15 mouse cellular contexts compared by ENCODE assay signal in genomic region chr4:125852545-125852944, GRCm38 (mm10).
A peak's percentile ranks its signal among the peaks of the same experiment; 100 is the strongest.
DNase-seq lines count a peak whose midpoint lies in the region; ATAC-seq and TF ChIP-seq lines count a peak whose summit lies in the region.
"Had no signal": no experiment of that assay in that cellular context is flagged by ENCODE, and none has a peak within 500 bp of the region (broad histone marks: within the 10 kb centered on the region; RNA-seq: fewer than 3 reads in every experiment).

No protein-coding gene starts in this region.

- H3K36me3 ChIP-seq in hindbrain, embryonic 16.5 days (ENCODE audit: control insufficient read depth, insufficient read depth, low read length) = no peaks in the 10 kb centered on the region
- no peaks in the 10 kb centered on the region for H3K36me3 ChIP-seq in hindbrain, embryonic 11.5 days (ENCODE audit: control insufficient read depth, insufficient read depth, low read length)
- no peaks in the 10 kb centered on the region for H3K36me3 ChIP-seq in intestine, postnatal 0 days (ENCODE audit: control insufficient read depth, insufficient read depth)

- H3K4me1 ChIP-seq in hindbrain, embryonic 16.5 days (ENCODE audit: control insufficient read depth, insufficient read depth, low read depth, low read length) = peaks cover 12% of the 10 kb centered on the region
- no peaks in the 10 kb centered on the region for H3K4me1 ChIP-seq in hindbrain, embryonic 11.5 days (replicated peaks; ENCODE audit: control insufficient read depth, insufficient read depth, low read length)
- no peaks in the 10 kb centered on the region for H3K4me1 ChIP-seq in intestine, postnatal 0 days (replicated peaks; ENCODE audit: control insufficient read depth, insufficient read depth, low read length)

- H3K9me3 ChIP-seq in hindbrain, embryonic 16.5 days (ENCODE audit: control insufficient read depth, low read length) = no peaks in the 10 kb centered on the region
- no peaks in the 10 kb centered on the region for H3K9me3 ChIP-seq in hindbrain, embryonic 11.5 days (ENCODE audit: control insufficient read depth, low read length)
- no peaks in the 10 kb centered on the region for H3K9me3 ChIP-seq in intestine, postnatal 0 days (ENCODE audit: control insufficient read depth)

- 68% methylated on average over 4 of the region's 4 CpGs for WGBS in hindbrain, embryonic 16.5 days
- 54% methylated on average over 4 of the region's 4 CpGs for WGBS in hindbrain, embryonic 11.5 days
- WGBS in intestine, postnatal 0 days = 61% methylated on average over 4 of the region's 4 CpGs

- peak; percentile 46; the same call in 1 of the 2 replicates for ATAC-seq in hindbrain, embryonic 16.5 days
- no peak for ATAC-seq in hindbrain, embryonic 11.5 days (ENCODE audit: low FRiP score)
- ATAC-seq in intestine, postnatal 0 days = no peak
- ATAC-seq: inflammation-experienced regulatory T-cells, adult 6 months had no signal

- DNase-seq in adrenal gland, adult 2 months = peak; percentile 34
- DNase-seq in adrenal gland, postnatal 25 days = no peak
- no peak for DNase-seq in hindbrain, embryonic 11.5 days (ENCODE audit: low spot score)
- peak; percentile 46 to 62 for DNase-seq in right cerebral cortex, postnatal 10 days (ENCODE audit: low spot score in 2 of 2)
- DNase-seq in right cerebral cortex, adult 2 months (ENCODE audit: low spot score in 2 of 2) = no peak
- no peak for DNase-seq in heart, adult 11 months
- DNase-seq: adrenal gland, postnatal 14 days; cerebellum, adult 11-12 months; gastrocnemius, postnatal 36 days; kidney, postnatal 25 days; lung, adult 18-20 months had no signal

- no peak overlapping the region for H3K4me3 ChIP-seq in hindbrain, embryonic 16.5 days (ENCODE audit: low read length)
- H3K4me3 ChIP-seq in hindbrain, embryonic 11.5 days (ENCODE audit: low read depth, low read length) = no peak overlapping the region
- no peak overlapping the region for H3K4me3 ChIP-seq in intestine, postnatal 0 days (ENCODE audit: low read depth, low read length)
- H3K4me3 ChIP-seq: erythroblast, embryonic 14.5 days had no signal

- no peak overlapping the region for H3K9ac ChIP-seq in hindbrain, embryonic 16.5 days (ENCODE audit: low read depth, low read length)
- no peak overlapping the region for H3K9ac ChIP-seq in hindbrain, embryonic 11.5 days (ENCODE audit: low read depth, low read length)
- no peak overlapping the region for H3K9ac ChIP-seq in intestine, postnatal 0 days (ENCODE audit: low read depth, low read length)

- H3K4me2 ChIP-seq in hindbrain, embryonic 16.5 days (ENCODE audit: low read length) = no peak overlapping the region
- H3K4me2 ChIP-seq in hindbrain, embryonic 11.5 days (replicated peaks; ENCODE audit: low read depth, low read length) = no peak overlapping the region
- no peak overlapping the region for H3K4me2 ChIP-seq in intestine, postnatal 0 days (replicated peaks; ENCODE audit: low read depth)

- TF ChIP-seq CTCF in intestine, postnatal 0 days (IDR thresholded peaks at IDR 0.05; ENCODE audit: low read depth) = no peak

- H3K27me3 ChIP-seq in hindbrain, embryonic 16.5 days (replicated peaks; ENCODE audit: control insufficient read depth, insufficient read depth, low read length) = no peaks in the 10 kb centered on the region
- no peaks in the 10 kb centered on the region for H3K27me3 ChIP-seq in hindbrain, embryonic 11.5 days (ENCODE audit: control insufficient read depth, insufficient read depth, low read length)
- H3K27me3 ChIP-seq in intestine, postnatal 0 days (replicated peaks; ENCODE audit: control insufficient read depth, insufficient read depth, low read length) = no peaks in the 10 kb centered on the region

- no peak overlapping the region for H3K27ac ChIP-seq in hindbrain, embryonic 16.5 days (ENCODE audit: low read depth, low read length)
- no peak overlapping the region for H3K27ac ChIP-seq in hindbrain, embryonic 11.5 days (ENCODE audit: low read depth, low read length)
- H3K27ac ChIP-seq in intestine, postnatal 0 days (ENCODE audit: low read depth, low read length) = no peak overlapping the region

Comparison
In these comparisons a context has a peak if more than half of its experiments do, and no peak if none do; other contexts are left out.
1. DNase-seq: peak in adrenal gland, adult 2 months (single experiment) and right cerebral cortex, postnatal 10 days (2 of 2); none in adrenal gland, postnatal 25 days (single experiment), hindbrain, embryonic 11.5 days (single experiment), right cerebral cortex, adult 2 months (0 of 2) and heart, adult 11 months (single experiment).